ENCODE assay signal across 19 mouse cellular contexts in genomic region chr9:65257218-65257910, GRCm38 (mm10). TPM values are rescaled to one million over a fixed set of nuclear protein-coding genes. Genes with fewer than 3 reads are reported as not detected.
DNase-seq lines count a peak whose midpoint lies in the region; ATAC-seq and TF ChIP-seq lines count a peak whose summit lies in the region.
"Had no signal": no experiment of that assay in that cellular context is flagged by ENCODE, and none has a peak within 500 bp of the region (broad histone marks: within the 10 kb centered on the region; RNA-seq: fewer than 3 reads in every experiment).

No protein-coding gene starts in this region.

- no peak for ATAC-seq in kidney, embryonic 15.5 days (replicated peaks; ENCODE audit: low FRiP score)
- ATAC-seq: forebrain, embryonic 16.5 days had no signal

- no peaks in the 10 kb centered on the region for H3K9me3 ChIP-seq in kidney, embryonic 15.5 days (replicated peaks)
- H3K9me3 ChIP-seq: embryonic facial prominence, embryonic 12.5 days; forebrain, embryonic 12.5 days; heart, embryonic 13.5 days; hindbrain, embryonic 15.5 days had no signal

- no peak overlapping the region for H3K9ac ChIP-seq in kidney, embryonic 15.5 days
- H3K9ac ChIP-seq: embryonic facial prominence, embryonic 12.5 days; forebrain, embryonic 12.5 days; heart, embryonic 13.5 days; hindbrain, embryonic 15.5 days had no signal

- no peak overlapping the region for H3K4me3 ChIP-seq in kidney, adult 2 months (ENCODE audit: insufficient read depth, low read depth, low read length)
- H3K4me3 ChIP-seq in kidney, embryonic 15.5 days (replicated peaks): no peak overlapping the region
- H3K4me3 ChIP-seq: embryonic facial prominence, embryonic 12.5 days; forebrain, embryonic 12.5 days; heart, embryonic 13.5 days; hindbrain, embryonic 15.5 days had no signal

- no peaks in the 10 kb centered on the region for H3K36me3 ChIP-seq in kidney, adult 2 months (ENCODE audit: control insufficient read depth, insufficient read depth, low read length)
- no peaks in the 10 kb centered on the region for H3K36me3 ChIP-seq in kidney, embryonic 15.5 days
- H3K36me3 ChIP-seq: embryonic facial prominence, embryonic 12.5 days; forebrain, embryonic 12.5 days; heart, embryonic 13.5 days; hindbrain, embryonic 15.5 days had no signal

- DNase-seq in kidney, adult 2 months: peak; percentile 19
- peak; percentile 33 for DNase-seq in urinary bladder, postnatal 14 days (ENCODE audit: low spot score)
- DNase-seq in urinary bladder, postnatal 36 days (ENCODE audit: low spot score in 2 of 2): no peak
- peak; percentile 94 for DNase-seq in gonadal fat pad, adult 2 months (ENCODE audit: low read depth)
- DNase-seq in left cerebral cortex, postnatal 14 days (ENCODE audit: low spot score in 2 of 2): no peak
- no peak for DNase-seq in spleen, adult 12 weeks (ENCODE audit: low spot score)
- DNase-seq: adrenal gland, postnatal 10 days; cerebellum, adult 11 months; cerebellum, adult 8-10 months; cerebellum, postnatal 25 days; gastrocnemius, postnatal 25 days; heart, adult 11 months; heart, postnatal 36 days had no signal

- H3K27ac ChIP-seq in kidney, adult 2 months (ENCODE audit: insufficient read depth, low read depth, low read length): no peak overlapping the region
- no peak overlapping the region for H3K27ac ChIP-seq in kidney, embryonic 15.5 days
- H3K27ac ChIP-seq: embryonic facial prominence, embryonic 12.5 days; forebrain, embryonic 12.5 days; heart, embryonic 13.5 days; hindbrain, embryonic 15.5 days had no signal

- TF ChIP-seq CTCF in kidney, adult 2 months (conservative IDR thresholded peaks at IDR 0.05; ENCODE audit: insufficient read depth, insufficient read length, low read depth, low read length): no peak

- intact Hi-C loops in left cerebral cortex, postnatal 14 days (cut with DNase I): no loop called here

- no peaks in the 10 kb centered on the region for H3K4me1 ChIP-seq in kidney, adult 2 months (ENCODE audit: control insufficient read depth, insufficient read depth, low read length)
- 0 out of 2 replicates have a peak, but pooled peaks cover 2% of the 10 kb centered on the region for H3K4me1 ChIP-seq in kidney, embryonic 15.5 days
- H3K4me1 ChIP-seq: forebrain, embryonic 12.5 days; heart, embryonic 13.5 days; hindbrain, embryonic 15.5 days had no signal

- WGBS in kidney, adult 2 months: 60% methylated on average over 9 of the region's 9 CpGs
- 63% methylated on average over 9 of the region's 9 CpGs for WGBS in kidney, embryonic 15.5 days

- no peaks in the 10 kb centered on the region for H3K27me3 ChIP-seq in kidney, adult 2 months (replicated peaks; ENCODE audit: control insufficient read depth, insufficient read depth, low read length)
- no peaks in the 10 kb centered on the region for H3K27me3 ChIP-seq in kidney, embryonic 15.5 days
- H3K27me3 ChIP-seq: embryonic facial prominence, embryonic 12.5 days; heart, embryonic 13.5 days; hindbrain, embryonic 15.5 days had no signal

- TF ChIP-seq POLR2A in kidney, adult 2 months (IDR thresholded peaks at IDR 0.05; ENCODE audit: low read depth, low read length): no peak

- no peak overlapping the region for H3K4me2 ChIP-seq in kidney, embryonic 15.5 days
- H3K4me2 ChIP-seq: embryonic facial prominence, embryonic 12.5 days; forebrain, embryonic 12.5 days; heart, embryonic 13.5 days; hindbrain, embryonic 15.5 days had no signal

RNA-seq across cellular contexts. Expression of gene Cilp, which starts 7.6 kb away (rescaled TPM):
- 1.1 and 1.4 TPM in 2 replicates for polyA plus RNA-seq in kidney, adult 2 months (2012; rRNA removed)
- 0.66 and 1.1 TPM in 2 replicates for polyA plus RNA-seq in kidney, embryonic 15.5 days (2015; fragmentation: Nextera tagmentation; extraction: Ambion mirVana)
- 21.1 and 31.7 TPM in 2 replicates for polyA plus RNA-seq in gonadal fat pad, adult 2 months (2012; rRNA removed)
- total RNA-seq in left cerebral cortex, postnatal 14 days (2021): not detected
- polyA plus RNA-seq: heart, embryonic 13.5 days had no signal

RNA-seq across cellular contexts. Expression of gene Clpx, which starts 36.7 kb away (rescaled TPM):
- 24.4 and 25.8 TPM in 2 replicates for polyA plus RNA-seq in kidney, adult 2 months (2012; rRNA removed)
- polyA plus RNA-seq in kidney, embryonic 15.5 days (2015; fragmentation: Nextera tagmentation; extraction: Ambion mirVana): 50.6 and 53.5 TPM in 2 replicates
- 11.5 and 11.6 TPM in 2 replicates for polyA plus RNA-seq in gonadal fat pad, adult 2 months (2012; rRNA removed)
- 10 to 100 TPM; 27.3 to 28.3 TPM for total RNA-seq in left cerebral cortex, postnatal 14 days (2021)

Comparison
In these comparisons a context has a peak if more than half of its experiments do, and no peak if none do; other contexts are left out.
1. DNase-seq: peak in kidney, adult 2 months (single experiment), urinary bladder, postnatal 14 days (single experiment) and gonadal fat pad, adult 2 months (single experiment); none in urinary bladder, postnatal 36 days (0 of 2), left cerebral cortex, postnatal 14 days (0 of 2) and spleen, adult 12 weeks (single experiment).